Mouse (Mus musculus): ENCODE results near the gene Elmo3. TPM values are rescaled to one million over a fixed set of nuclear protein-coding genes. Genes with fewer than 3 reads are reported as not detected.

The Elmo3 gene
- polyA plus RNA-seq, 1 experiment from 2014 or later, result 18.9 TPM

- no peak overlapping the region for H3K4me3 ChIP-seq (replicated peaks; ENCODE audit: low read length)
- no peaks in the 10 kb centered on the region for H3K9me3 ChIP-seq (replicated peaks; ENCODE audit: control insufficient read depth, low read length)
- H3K9ac ChIP-seq (ENCODE audit: low read length), result no peak overlapping the region
- peaks cover 70% of the 10 kb centered on the region for H3K4me1 ChIP-seq (ENCODE audit: control insufficient read depth, insufficient read depth, low read length)
- H3K27me3 ChIP-seq (ENCODE audit: control insufficient read depth, insufficient read depth, low read length), result no peaks in the 10 kb centered on the region
- H3K36me3 ChIP-seq (ENCODE audit: control insufficient read depth, insufficient read depth, low read length), result no peaks in the 10 kb centered on the region
- H3K4me2 ChIP-seq (ENCODE audit: low read depth, low read length), result no peak overlapping the region
- ATAC-seq (ENCODE audit: insufficient read depth, low FRiP score), result no peak
- H3K27ac ChIP-seq (ENCODE audit: low read length), result no peak overlapping the region
- 67% methylated on average over 4 of the region's 4 CpGs for WGBS
Observed at GRCm38 (mm10) chr8:105342768-105343167, 37.4 kb downstream of the Elmo3 start.

GRCm38 (mm10) chr8:105343791-105344574 lies 38.6 kb downstream of the Elmo3 start:
- Histone ChIP-seq H3K36me3 (ENCODE audit: control insufficient read depth, insufficient read depth, low read length) (no peaks in the 10 kb centered on the region), H3K4me3 (replicated peaks; ENCODE audit: low read length) (no peak overlapping the region), H3K9me3 (replicated peaks; ENCODE audit: control insufficient read depth, low read length) (no peaks in the 10 kb centered on the region), H3K4me1 (ENCODE audit: control insufficient read depth, insufficient read depth, low read length) (peaks cover 69% of the 10 kb centered on the region), H3K27ac (ENCODE audit: low read length) (peak overlapping the region; percentile 85), H3K4me2 (ENCODE audit: low read depth, low read length) (peak overlapping the region; percentile 19; the same call in 1 of the 2 replicates), H3K27me3 (ENCODE audit: control insufficient read depth, insufficient read depth, low read length) (no peaks in the 10 kb centered on the region), H3K9ac (ENCODE audit: low read length) (peak overlapping the region; percentile 31; the same call in 1 of the 2 replicates)
- WGBS, result 46% methylated on average over 8 of the region's 8 CpGs
- no peak for ATAC-seq (ENCODE audit: insufficient read depth, low FRiP score)

- H3K27me3 ChIP-seq (ENCODE audit: control insufficient read depth, insufficient read depth, low read length), result peaks cover 2% of the 10 kb centered on the region; the same call in 1 of the 2 replicates
- H3K9ac ChIP-seq (ENCODE audit: low read length), result peak overlapping the region; percentile 23; the same call in 1 of the 2 replicates
- H3K36me3 ChIP-seq (ENCODE audit: control insufficient read depth, insufficient read depth, low read length), result no peaks in the 10 kb centered on the region
- H3K9me3 ChIP-seq (replicated peaks; ENCODE audit: control insufficient read depth, low read length), result no peaks in the 10 kb centered on the region
- no peak overlapping the region for H3K4me3 ChIP-seq (replicated peaks; ENCODE audit: low read length)
- WGBS, result 41% methylated on average over 7 of the region's 7 CpGs
- H3K4me2 ChIP-seq (ENCODE audit: low read depth, low read length), result peak overlapping the region; percentile 95
- H3K4me1 ChIP-seq (ENCODE audit: control insufficient read depth, insufficient read depth, low read length), result peaks cover 57% of the 10 kb centered on the region
- no peak for ATAC-seq (ENCODE audit: insufficient read depth, low FRiP score)
- peak overlapping the region; percentile 85 for H3K27ac ChIP-seq (ENCODE audit: low read length)
Observed at GRCm38 (mm10) chr8:105345061-105345975, 39.9 kb downstream of the Elmo3 start.

GRCm38 (mm10) chr8:105346611-105347427 lies 41.4 kb downstream of the Elmo3 start:
- H3K4me1 ChIP-seq (ENCODE audit: control insufficient read depth, insufficient read depth, low read length), result peaks cover 44% of the 10 kb centered on the region

GRCm38 (mm10) chr8:105347428-105348221 lies 42.2 kb downstream of the Elmo3 start, which contains the start of gene Fhod1:
TSS of gene Fhod1 (minus strand) at chr8:105347953.
- ATAC-seq (ENCODE audit: insufficient read depth, low FRiP score), result peak; percentile 91
- Histone ChIP-seq H3K9me3 (replicated peaks; ENCODE audit: control insufficient read depth, low read length) (no peaks in the 10 kb centered on the region), H3K4me2 (ENCODE audit: low read depth, low read length) (peak within 1 kb of the TSS; percentile 95), H3K4me1 (ENCODE audit: control insufficient read depth, insufficient read depth, low read length) (peaks cover 40% of the 10 kb centered on the region), H3K27me3 (ENCODE audit: control insufficient read depth, insufficient read depth, low read length) (peaks cover 6% of the 10 kb centered on the region; the same call in 1 of the 2 replicates), H3K4me3 (replicated peaks; ENCODE audit: low read length) (peak within 1 kb of the TSS; percentile 83), H3K9ac (ENCODE audit: low read length) (peak within 1 kb of the TSS; percentile 82), H3K27ac (ENCODE audit: low read length) (peak within 1 kb of the TSS; percentile 85), H3K36me3 (ENCODE audit: control insufficient read depth, insufficient read depth, low read length) (no peaks in the 10 kb centered on the region)
- under 1% methylated on average over 53 of the region's 53 CpGs for WGBS

More at GRCm38 (mm10) chr8:105346611-105347427, 41.4 kb downstream of the Elmo3 start:
- Histone ChIP-seq H3K4me2 (ENCODE audit: low read depth, low read length) (peak overlapping the region; percentile 95), H3K9me3 (replicated peaks; ENCODE audit: control insufficient read depth, low read length) (no peaks in the 10 kb centered on the region), H3K36me3 (ENCODE audit: control insufficient read depth, insufficient read depth, low read length) (no peaks in the 10 kb centered on the region), H3K4me3 (replicated peaks; ENCODE audit: low read length) (peak overlapping the region; percentile 83), H3K9ac (ENCODE audit: low read length) (peak overlapping the region; percentile 82), H3K27ac (ENCODE audit: low read length) (peak overlapping the region; percentile 85), H3K27me3 (ENCODE audit: control insufficient read depth, insufficient read depth, low read length) (peaks cover 6% of the 10 kb centered on the region; the same call in 1 of the 2 replicates)
- peak; percentile 26 for ATAC-seq (ENCODE audit: insufficient read depth, low FRiP score)
- 2% methylated on average over 34 of the region's 34 CpGs for WGBS

GRCm38 (mm10) chr8:105348450-105349095 lies 43.2 kb downstream of the Elmo3 start, which contains the start of gene Slc9a5:
TSS of gene Slc9a5 (plus strand) at chr8:105348843.
- Histone ChIP-seq H3K36me3 (ENCODE audit: control insufficient read depth, insufficient read depth, low read length) (no peaks in the 10 kb centered on the region), H3K27ac (ENCODE audit: low read length) (peak within 1 kb of the TSS; percentile 85), H3K9ac (ENCODE audit: low read length) (peak within 1 kb of the TSS; percentile 82), H3K9me3 (replicated peaks; ENCODE audit: control insufficient read depth, low read length) (no peaks in the 10 kb centered on the region), H3K27me3 (ENCODE audit: control insufficient read depth, insufficient read depth, low read length) (peaks cover 6% of the 10 kb centered on the region; the same call in 1 of the 2 replicates), H3K4me2 (ENCODE audit: low read depth, low read length) (peak within 1 kb of the TSS; percentile 95), H3K4me1 (ENCODE audit: control insufficient read depth, insufficient read depth, low read length) (peaks cover 34% of the 10 kb centered on the region), H3K4me3 (replicated peaks; ENCODE audit: low read length) (peak within 1 kb of the TSS; percentile 83)
- no peak for ATAC-seq (ENCODE audit: insufficient read depth, low FRiP score)
- WGBS, result under 1% methylated on average over 34 of the region's 34 CpGs

- Histone ChIP-seq H3K27ac (ENCODE audit: low read length) (no peak overlapping the region; the same call in 1 of the 2 replicates), H3K4me2 (ENCODE audit: low read depth, low read length) (peak overlapping the region; percentile 95), H3K4me3 (replicated peaks; ENCODE audit: low read length) (peak overlapping the region; percentile 83), H3K4me1 (ENCODE audit: control insufficient read depth, insufficient read depth, low read length) (peaks cover 30% of the 10 kb centered on the region), H3K9ac (ENCODE audit: low read length) (peak overlapping the region; percentile 74), H3K36me3 (ENCODE audit: control insufficient read depth, insufficient read depth, low read length) (no peaks in the 10 kb centered on the region), H3K9me3 (replicated peaks; ENCODE audit: control insufficient read depth, low read length) (no peaks in the 10 kb centered on the region), H3K27me3 (ENCODE audit: control insufficient read depth, insufficient read depth, low read length) (peaks cover 6% of the 10 kb centered on the region; the same call in 1 of the 2 replicates)
- 1% methylated on average over 36 of the region's 48 CpGs for WGBS
- ATAC-seq (ENCODE audit: insufficient read depth, low FRiP score), result no peak
Observed at GRCm38 (mm10) chr8:105349096-105349771, 43.8 kb downstream of the Elmo3 start.

Measured in stomach, embryonic 16.5 days (tissue).